Mouse (Mus musculus) liver, postnatal 0 days (tissue): ENCODE measurements at regions not wholly inside any gene's neighbourhood (a gene's known extent, or its start where the extent isn't known, plus 50 kb on each side); places are given as distances from the start of the nearest gene placed in this dataset.

Source experiments
- CTCF ChIP-seq: sonication (generic); IDR thresholded peaks from 2 replicates; pipeline ENCODE4 v1.5.1; 2016; ENCODE audit warnings: antibody characterized with exemption, low read depth
- EP300 ChIP-seq: IDR thresholded peaks from 2 replicates; pipeline ENCODE4 v1.6.1; 2016; ENCODE audit warnings: antibody characterized with exemption, low read depth, mild to moderate bottlenecking

DNA sequence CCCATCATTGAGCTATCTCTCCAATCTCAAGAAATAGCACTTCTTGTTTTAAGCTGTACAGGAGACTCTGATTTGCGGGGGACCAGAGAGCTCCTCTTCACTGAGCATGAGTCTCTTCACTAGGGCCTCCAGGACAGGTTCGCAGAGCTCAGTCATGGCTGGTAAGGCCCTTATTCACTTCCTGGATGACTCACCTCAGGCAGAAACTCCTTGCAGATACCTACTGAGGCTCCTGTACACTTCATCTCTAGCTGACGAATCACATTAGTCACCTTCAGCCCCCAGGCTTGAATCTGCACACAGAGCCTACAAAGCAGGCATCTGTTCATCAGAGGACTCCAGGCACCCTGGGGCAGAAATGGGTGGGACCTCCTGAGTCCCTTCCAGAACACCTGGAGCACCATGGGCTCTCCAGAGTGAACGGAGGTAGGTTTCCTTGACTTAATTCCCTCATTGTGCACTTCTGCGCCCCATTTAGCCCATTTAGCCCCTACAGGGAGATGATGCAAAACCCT, 172.8 kb downstream of the Wdr11 start:
- TF ChIP-seq CTCF: no peak
- TF ChIP-seq EP300: no peak
